34 mouse cellular contexts compared by ENCODE assay signal in the genomic region with DNA sequence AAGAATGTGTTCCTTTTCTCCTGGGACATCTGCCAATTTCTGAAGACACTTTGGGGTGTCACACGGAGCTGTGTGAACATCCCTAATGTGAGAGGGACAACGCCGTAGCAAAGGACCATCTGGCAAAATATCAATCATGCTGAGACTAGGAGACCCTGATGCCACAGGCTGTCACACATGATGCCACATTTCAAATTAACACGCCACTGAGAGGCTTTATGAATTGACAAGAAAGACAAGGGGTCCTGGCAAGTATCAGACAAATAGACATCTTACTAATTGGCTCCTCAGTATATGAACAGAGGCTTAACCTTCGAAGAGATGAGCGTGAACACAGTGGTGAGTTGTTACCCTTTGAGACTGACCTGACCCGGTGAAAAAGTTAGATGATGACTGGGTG. TPM values are rescaled to one million over a fixed set of nuclear protein-coding genes. Genes with fewer than 3 reads are reported as not detected.
A peak's percentile ranks its signal among the peaks of the same experiment; 100 is the strongest.
DNase-seq lines count a peak whose midpoint lies in the region; ATAC-seq and TF ChIP-seq lines count a peak whose summit lies in the region.
"Had no signal": no experiment of that assay in that cellular context is flagged by ENCODE, and none has a peak within 500 bp of the region (broad histone marks: within the 10 kb centered on the region; RNA-seq: fewer than 3 reads in every experiment).

No protein-coding gene starts in this region.

- no peak overlapping the region for H3K27ac ChIP-seq in heart, adult 2 months
- no peak overlapping the region for H3K27ac ChIP-seq in forebrain, embryonic 12.5 days
- no peak overlapping the region for H3K27ac ChIP-seq in forebrain, embryonic 16.5 days (ENCODE audit: low read length)
- H3K27ac ChIP-seq in hindbrain, postnatal 0 days: no peak overlapping the region
- H3K27ac ChIP-seq: embryonic facial prominence, embryonic 12.5 days; hindbrain, embryonic 15.5 days; left cerebral cortex, adult 2 months; limb, embryonic 10.5 days; liver, embryonic 15.5 days; lung, embryonic 15.5 days; stomach, embryonic 15.5 days had no signal

- TF ChIP-seq EP300 in heart, adult 2 months (IDR thresholded peaks at IDR 0.05; ENCODE audit: insufficient read depth, low read depth, low read length): no peak

- TF ChIP-seq CTCF in heart, adult 2 months (IDR thresholded peaks at IDR 0.05): no peak
- TF ChIP-seq CTCF in hindbrain, postnatal 0 days (IDR thresholded peaks at IDR 0.05; ENCODE audit: low read depth): no peak

- no peaks in the 10 kb centered on the region for H3K4me1 ChIP-seq in heart, adult 2 months (ENCODE audit: control insufficient read depth, insufficient read depth, low read length)
- H3K4me1 ChIP-seq in forebrain, embryonic 12.5 days: no peaks in the 10 kb centered on the region
- H3K4me1 ChIP-seq in forebrain, embryonic 16.5 days (replicated peaks; ENCODE audit: control insufficient read depth, insufficient read depth, low read length): no peaks in the 10 kb centered on the region
- no peaks in the 10 kb centered on the region for H3K4me1 ChIP-seq in hindbrain, postnatal 0 days (ENCODE audit: insufficient read depth, low read length)
- H3K4me1 ChIP-seq: embryonic facial prominence, embryonic 12.5 days; heart, embryonic 12.5 days; hindbrain, embryonic 15.5 days; limb, embryonic 10.5 days; liver, embryonic 15.5 days; lung, embryonic 15.5 days; stomach, embryonic 15.5 days had no signal

- ATAC-seq in forebrain, embryonic 12.5 days (ENCODE audit: low FRiP score): peak; percentile 76; the same call in 1 of the 2 replicates
- peak; percentile 74 for ATAC-seq in forebrain, embryonic 16.5 days
- peak; percentile 80 for ATAC-seq in hindbrain, postnatal 0 days
- ATAC-seq: intestine, embryonic 16.5 days had no signal

- 80% methylated on average over 7 of the region's 7 CpGs for WGBS in heart, adult 2 months
- WGBS in forebrain, embryonic 12.5 days: 70% methylated on average over 7 of the region's 7 CpGs
- 49% methylated on average over 7 of the region's 7 CpGs for WGBS in forebrain, embryonic 16.5 days
- WGBS in hindbrain, postnatal 0 days: 40% methylated on average over 7 of the region's 7 CpGs

- intact Hi-C loops in heart, adult 2 months (cut with DNase I): no loop called here

- H3K9ac ChIP-seq in heart, adult 2 months (ENCODE audit: low read depth, low read length): no peak overlapping the region
- H3K9ac ChIP-seq in forebrain, embryonic 12.5 days: no peak overlapping the region
- H3K9ac ChIP-seq in forebrain, embryonic 16.5 days (replicated peaks; ENCODE audit: low read depth, low read length): no peak overlapping the region
- H3K9ac ChIP-seq in hindbrain, postnatal 0 days (replicated peaks; ENCODE audit: low read length): no peak overlapping the region
- H3K9ac ChIP-seq: embryonic facial prominence, embryonic 12.5 days; heart, embryonic 12.5 days; hindbrain, embryonic 15.5 days; liver, embryonic 15.5 days; lung, embryonic 15.5 days; stomach, embryonic 15.5 days had no signal

- no peaks in the 10 kb centered on the region for H3K36me3 ChIP-seq in heart, adult 2 months (ENCODE audit: control insufficient read depth, insufficient read depth, low read length)
- no peaks in the 10 kb centered on the region for H3K36me3 ChIP-seq in forebrain, embryonic 12.5 days (replicated peaks)
- no peaks in the 10 kb centered on the region for H3K36me3 ChIP-seq in forebrain, embryonic 16.5 days (ENCODE audit: control insufficient read depth, insufficient read depth)
- H3K36me3 ChIP-seq in hindbrain, postnatal 0 days (ENCODE audit: insufficient read depth, low read length): no peaks in the 10 kb centered on the region
- H3K36me3 ChIP-seq: embryonic facial prominence, embryonic 12.5 days; heart, embryonic 12.5 days; hindbrain, embryonic 15.5 days; limb, embryonic 10.5 days; liver, embryonic 15.5 days; lung, embryonic 15.5 days; stomach, embryonic 15.5 days had no signal

- TF ChIP-seq POLR2A in heart, adult 2 months (IDR thresholded peaks at IDR 0.05; ENCODE audit: insufficient read depth, low read depth, low read length): no peak

- H3K4me2 ChIP-seq in forebrain, embryonic 12.5 days: no peak overlapping the region
- no peak overlapping the region for H3K4me2 ChIP-seq in forebrain, embryonic 16.5 days (ENCODE audit: low read length)
- no peak overlapping the region for H3K4me2 ChIP-seq in hindbrain, postnatal 0 days (ENCODE audit: low read depth, low read length)
- H3K4me2 ChIP-seq: embryonic facial prominence, embryonic 12.5 days; heart, embryonic 12.5 days; hindbrain, embryonic 15.5 days; liver, embryonic 15.5 days; lung, embryonic 15.5 days; stomach, embryonic 15.5 days had no signal

- no peaks in the 10 kb centered on the region for H3K9me3 ChIP-seq in forebrain, embryonic 12.5 days
- H3K9me3 ChIP-seq in forebrain, embryonic 16.5 days (ENCODE audit: control insufficient read depth, low read length): no peaks in the 10 kb centered on the region
- H3K9me3 ChIP-seq in hindbrain, postnatal 0 days (ENCODE audit: low read length): no peaks in the 10 kb centered on the region
- H3K9me3 ChIP-seq: embryonic facial prominence, embryonic 12.5 days; heart, embryonic 12.5 days; hindbrain, embryonic 15.5 days; limb, embryonic 10.5 days; liver, embryonic 15.5 days; lung, embryonic 15.5 days; stomach, embryonic 15.5 days had no signal

- H3K4me3 ChIP-seq in heart, adult 2 months: no peak overlapping the region
- no peak overlapping the region for H3K4me3 ChIP-seq in forebrain, embryonic 12.5 days (replicated peaks)
- H3K4me3 ChIP-seq in forebrain, embryonic 16.5 days (replicated peaks; ENCODE audit: low read length): no peak overlapping the region
- H3K4me3 ChIP-seq in hindbrain, postnatal 0 days (ENCODE audit: low read length): no peak overlapping the region
- H3K4me3 ChIP-seq: embryonic facial prominence, embryonic 12.5 days; erythroblast, embryonic 14.5 days; heart, embryonic 12.5 days; hindbrain, embryonic 15.5 days; left cerebral cortex, adult 2 months; limb, embryonic 10.5 days; liver, embryonic 15.5 days; lung, embryonic 15.5 days; stomach, embryonic 15.5 days had no signal

- H3K79me2 ChIP-seq in heart, adult 2 months (replicated peaks; ENCODE audit: control insufficient read depth, insufficient read depth, low read length): no peaks in the 10 kb centered on the region

- DNase-seq in heart, adult 11 months: peak; percentile 68
- no peak for DNase-seq in heart, adult 2 months
- DNase-seq in hindbrain, postnatal 0 days (ENCODE audit: low spot score): peak; percentile 77
- DNase-seq in layer of hippocampus, postnatal 14 days (ENCODE audit: low spot score in 2 of 2): no peak
- DNase-seq in lung, postnatal 36 days: no peak
- DNase-seq in layer of hippocampus, postnatal 10 days (ENCODE audit: low spot score in 2 of 2): no peak
- DNase-seq: adrenal gland, postnatal 25 days; cerebellum, adult 9-11 months; heart, postnatal 10 days; kidney, postnatal 25 days; liver; lung, postnatal 4 days; thymus, postnatal 36 days had no signal

- no peaks in the 10 kb centered on the region; the same call in 1 of the 2 replicates for H3K27me3 ChIP-seq in heart, adult 2 months (ENCODE audit: control insufficient read depth, insufficient read depth, low read length)
- H3K27me3 ChIP-seq in forebrain, embryonic 12.5 days: no peaks in the 10 kb centered on the region
- no peaks in the 10 kb centered on the region for H3K27me3 ChIP-seq in forebrain, embryonic 16.5 days (replicated peaks; ENCODE audit: control insufficient read depth, insufficient read depth, low read length)
- H3K27me3 ChIP-seq in hindbrain, postnatal 0 days (ENCODE audit: insufficient read depth, low read length): no peaks in the 10 kb centered on the region
- H3K27me3 ChIP-seq: embryonic facial prominence, embryonic 12.5 days; heart, embryonic 12.5 days; liver, embryonic 15.5 days; lung, embryonic 15.5 days; stomach, embryonic 15.5 days had no signal

RNA-seq across cellular contexts. Expression of a gene that starts 2.6 kb away (rescaled TPM):
- total RNA-seq in heart, adult 2 months (2021): not detected
- not detected in 2 replicates for polyA plus RNA-seq in heart, adult 2 months (2012; rRNA removed)
- not detected in 2 replicates for polyA plus RNA-seq in forebrain, embryonic 12.5 days (2016; fragmentation: Nextera tagmentation; extraction: Ambion mirVana)
- polyA plus RNA-seq in forebrain, embryonic 16.5 days (2015; fragmentation: Nextera tagmentation; extraction: Ambion mirVana): not detected in 2 replicates
- total RNA-seq in hindbrain, postnatal 0 days (2014; rRNA removed): not detected in 2 replicates
- not detected in 2 replicates for polyA plus RNA-seq in hindbrain, postnatal 0 days (2015; fragmentation: Nextera tagmentation; extraction: Ambion mirVana)
- not detected for total RNA-seq in layer of hippocampus, postnatal 14 days (2021)
- total RNA-seq in layer of hippocampus, postnatal 10 days (2021): not detected
- total RNA-seq: adrenal gland, postnatal 25 days; ES-E14; gastrocnemius, adult 8-10 months; granulocyte monocyte progenitor cell, adult 5-6 weeks; heart, postnatal 10 days; left cerebral cortex, adult 2 months; megakaryocyte-erythroid progenitor cell, adult 5-6 weeks; monocyte, adult 5-6 weeks had no signal
- polyA plus RNA-seq: cortical plate, adult 2 months; embryonic facial prominence, embryonic 12.5 days; erythroblast, embryonic 14.5 days; frontal cortex, adult 2 months; heart, embryonic 12.5 days; hindbrain, embryonic 15.5 days; intestine, embryonic 16.5 days; kidney, embryonic 14.5 days; limb, embryonic 10.5 days; liver, embryonic 15.5 days; lung, embryonic 15.5 days; neural tube, embryonic 11.5 days; stomach, embryonic 15.5 days had no signal

RNA-seq across cellular contexts. Expression of a gene that starts 43.5 kb away (rescaled TPM):
- not detected for total RNA-seq in heart, adult 2 months (2021)
- polyA plus RNA-seq in heart, adult 2 months (2012; rRNA removed): not detected in 2 replicates
- not detected in 2 replicates for polyA plus RNA-seq in forebrain, embryonic 12.5 days (2016; fragmentation: Nextera tagmentation; extraction: Ambion mirVana)
- not detected in 2 replicates for polyA plus RNA-seq in forebrain, embryonic 16.5 days (2015; fragmentation: Nextera tagmentation; extraction: Ambion mirVana)
- not detected in 2 replicates for total RNA-seq in hindbrain, postnatal 0 days (2014; rRNA removed)
- polyA plus RNA-seq in hindbrain, postnatal 0 days (2015; fragmentation: Nextera tagmentation; extraction: Ambion mirVana): not detected in 2 replicates
- total RNA-seq in layer of hippocampus, postnatal 14 days (2021): not detected
- total RNA-seq in layer of hippocampus, postnatal 10 days (2021): not detected
- total RNA-seq: adrenal gland, postnatal 25 days; ES-E14; gastrocnemius, adult 8-10 months; granulocyte monocyte progenitor cell, adult 5-6 weeks; heart, postnatal 10 days; left cerebral cortex, adult 2 months; megakaryocyte-erythroid progenitor cell, adult 5-6 weeks; monocyte, adult 5-6 weeks had no signal
- polyA plus RNA-seq: cortical plate, adult 2 months; embryonic facial prominence, embryonic 12.5 days; erythroblast, embryonic 14.5 days; frontal cortex, adult 2 months; heart, embryonic 12.5 days; hindbrain, embryonic 15.5 days; intestine, embryonic 16.5 days; kidney, embryonic 14.5 days; limb, embryonic 10.5 days; liver, embryonic 15.5 days; lung, embryonic 15.5 days; neural tube, embryonic 11.5 days; stomach, embryonic 15.5 days had no signal

Comparison
In these comparisons a context has a peak if more than half of its experiments do, and no peak if none do; other contexts are left out.
1. DNase-seq: peak in heart, adult 11 months (single experiment) and hindbrain, postnatal 0 days (single experiment); none in heart, adult 2 months (0 of 2), layer of hippocampus, postnatal 14 days (0 of 2), lung, postnatal 36 days (single experiment) and layer of hippocampus, postnatal 10 days (0 of 2).
2. Peak in every context shown above with its lines, with median percentiles within 50 percentile points of each other: ATAC-seq.